Comparison of ENCODE assay signal across 11 mouse cellular contexts in genomic region chr11:3918738-3919137, GRCm38 (mm10). TPM values are rescaled to one million over a fixed set of nuclear protein-coding genes. Genes with fewer than 3 reads are reported as not detected.
DNase-seq lines count a peak whose midpoint lies in the region; ATAC-seq and TF ChIP-seq lines count a peak whose summit lies in the region.
"Had no signal": no experiment of that assay in that cellular context is flagged by ENCODE, and none has a peak within 500 bp of the region (broad histone marks: within the 10 kb centered on the region; RNA-seq: fewer than 3 reads in every experiment).

No protein-coding gene starts in this region.

- 48% methylated on average over 1 of the region's 1 CpGs for WGBS in forebrain, embryonic 14.5 days
- 42% methylated on average over 1 of the region's 1 CpGs for WGBS in forebrain, embryonic 16.5 days
- 48% methylated on average over 1 of the region's 1 CpGs for WGBS in liver, postnatal 0 days (ENCODE audit: insufficient replicate concordance)
- 39% methylated on average over 1 of the region's 1 CpGs for WGBS in liver, embryonic 12.5 days (ENCODE audit: insufficient replicate concordance)

- peak; percentile 51 for DNase-seq in forebrain, embryonic 14.5 days (ENCODE audit: low spot score)
- no peak for DNase-seq in liver, postnatal 0 days
- peak; percentile 45 for DNase-seq in R1 (ENCODE audit: low read depth, low spot score)
- peak; percentile 49 for DNase-seq in naive thymus-derived CD4-positive, alpha-beta T cell, adult 2 months (ENCODE audit: low read depth)
- no peak for DNase-seq in spleen, adult 12 weeks (ENCODE audit: low spot score)
- DNase-seq in gastrocnemius, postnatal 4 days (ENCODE audit: low spot score in 2 of 2): no peak

- no peak for ATAC-seq in forebrain, embryonic 14.5 days
- no peak for ATAC-seq in forebrain, embryonic 16.5 days
- ATAC-seq in liver, postnatal 0 days: no peak
- ATAC-seq in liver, embryonic 12.5 days: no peak

- H3K9me3 ChIP-seq in forebrain, embryonic 14.5 days (replicated peaks; ENCODE audit: control insufficient read depth, low read length): no peaks in the 10 kb centered on the region
- H3K9me3 ChIP-seq in forebrain, embryonic 16.5 days (ENCODE audit: control insufficient read depth, low read length): no peaks in the 10 kb centered on the region
- no peaks in the 10 kb centered on the region for H3K9me3 ChIP-seq in liver, postnatal 0 days (ENCODE audit: low read length)
- H3K9me3 ChIP-seq in liver, embryonic 12.5 days (replicated peaks): no peaks in the 10 kb centered on the region
- H3K9me3 ChIP-seq: liver, embryonic 15.5 days; neural tube, embryonic 13.5 days had no signal

- H3K4me2 ChIP-seq in forebrain, embryonic 14.5 days (ENCODE audit: low read length): no peak overlapping the region
- no peak overlapping the region for H3K4me2 ChIP-seq in forebrain, embryonic 16.5 days (ENCODE audit: low read length)
- no peak overlapping the region for H3K4me2 ChIP-seq in liver, postnatal 0 days (ENCODE audit: low read depth, low read length)
- no peak overlapping the region for H3K4me2 ChIP-seq in liver, embryonic 12.5 days
- H3K4me2 ChIP-seq: liver, embryonic 15.5 days; neural tube, embryonic 13.5 days had no signal

- no peaks in the 10 kb centered on the region for H3K27me3 ChIP-seq in forebrain, embryonic 14.5 days (replicated peaks; ENCODE audit: control insufficient read depth, insufficient read depth, low read length)
- H3K27me3 ChIP-seq in forebrain, embryonic 16.5 days (replicated peaks; ENCODE audit: control insufficient read depth, insufficient read depth, low read length): no peaks in the 10 kb centered on the region
- peaks cover 7% of the 10 kb centered on the region for H3K27me3 ChIP-seq in liver, postnatal 0 days (ENCODE audit: insufficient read depth, low read length)
- H3K27me3 ChIP-seq in liver, embryonic 12.5 days (replicated peaks): peaks cover 22% of the 10 kb centered on the region
- H3K27me3 ChIP-seq: neural tube, embryonic 13.5 days had no signal

- H3K36me3 ChIP-seq in forebrain, embryonic 14.5 days (ENCODE audit: control insufficient read depth, insufficient read depth, low read length): no peaks in the 10 kb centered on the region
- H3K36me3 ChIP-seq in forebrain, embryonic 16.5 days (ENCODE audit: control insufficient read depth, insufficient read depth): no peaks in the 10 kb centered on the region
- H3K36me3 ChIP-seq in liver, postnatal 0 days (replicated peaks; ENCODE audit: insufficient read depth, low read length): peaks cover 21% of the 10 kb centered on the region
- H3K36me3 ChIP-seq in liver, embryonic 12.5 days: 0 out of 2 replicates have a peak, but pooled peaks cover 6% of the 10 kb centered on the region

- no peak for TF ChIP-seq EP300 in liver, postnatal 0 days (IDR thresholded peaks at IDR 0.05; ENCODE audit: low read depth)

- H3K4me1 ChIP-seq in forebrain, embryonic 14.5 days (ENCODE audit: control insufficient read depth, insufficient read depth, low read length): no peaks in the 10 kb centered on the region
- H3K4me1 ChIP-seq in forebrain, embryonic 16.5 days (replicated peaks; ENCODE audit: control insufficient read depth, insufficient read depth, low read length): peaks cover 2% of the 10 kb centered on the region; the same call in 1 of the 2 replicates
- H3K4me1 ChIP-seq in liver, postnatal 0 days (ENCODE audit: insufficient read depth): peaks cover 7% of the 10 kb centered on the region
- H3K4me1 ChIP-seq in liver, embryonic 12.5 days: peaks cover 8% of the 10 kb centered on the region

- peak; percentile 56 for TF ChIP-seq CTCF in liver, postnatal 0 days (IDR thresholded peaks at IDR 0.05; ENCODE audit: low read depth)

- H3K27ac ChIP-seq in forebrain, embryonic 14.5 days (ENCODE audit: low read depth, low read length): no peak overlapping the region
- no peak overlapping the region for H3K27ac ChIP-seq in forebrain, embryonic 16.5 days (ENCODE audit: low read length)
- H3K27ac ChIP-seq in liver, postnatal 0 days (ENCODE audit: low read depth): no peak overlapping the region
- H3K27ac ChIP-seq in liver, embryonic 12.5 days: no peak overlapping the region
- H3K27ac ChIP-seq: liver, embryonic 15.5 days; neural tube, embryonic 13.5 days had no signal

- no peak overlapping the region for H3K9ac ChIP-seq in forebrain, embryonic 14.5 days (ENCODE audit: low read length)
- H3K9ac ChIP-seq in forebrain, embryonic 16.5 days (replicated peaks; ENCODE audit: low read depth, low read length): no peak overlapping the region
- no peak overlapping the region for H3K9ac ChIP-seq in liver, postnatal 0 days (replicated peaks)
- H3K9ac ChIP-seq in liver, embryonic 12.5 days: no peak overlapping the region
- H3K9ac ChIP-seq: liver, embryonic 15.5 days; neural tube, embryonic 13.5 days had no signal

- H3K4me3 ChIP-seq in forebrain, embryonic 14.5 days (ENCODE audit: low read depth, low read length): no peak overlapping the region
- no peak overlapping the region for H3K4me3 ChIP-seq in forebrain, embryonic 16.5 days (replicated peaks; ENCODE audit: low read length)
- no peak overlapping the region for H3K4me3 ChIP-seq in liver, postnatal 0 days (ENCODE audit: low read depth, low read length)
- H3K4me3 ChIP-seq in liver, embryonic 12.5 days: no peak overlapping the region
- H3K4me3 ChIP-seq: liver, embryonic 15.5 days; neural tube, embryonic 13.5 days had no signal

RNA-seq across cellular contexts. Expression of gene Slc35e4, which starts 4.3 kb away (rescaled TPM):
- polyA plus RNA-seq in forebrain, embryonic 14.5 days (2014; fragmentation: Nextera tagmentation; extraction: Ambion mirVana): 8.0 and 10.6 TPM in 2 replicates
- 11.7 and 14.6 TPM in 2 replicates for polyA plus RNA-seq in forebrain, embryonic 16.5 days (2015; fragmentation: Nextera tagmentation; extraction: Ambion mirVana)
- 0.43 and 0.46 TPM in 2 replicates for polyA plus RNA-seq in liver, postnatal 0 days (2015; fragmentation: Nextera tagmentation; extraction: Ambion mirVana)
- 0.86 and 1.2 TPM in 2 replicates for polyA plus RNA-seq in liver, embryonic 12.5 days (2016; fragmentation: Nextera tagmentation; extraction: Ambion mirVana)
- 10 to 100 TPM; 11.1 to 11.5 TPM for total RNA-seq in gastrocnemius, postnatal 4 days (2021)

RNA-seq across cellular contexts. Expression of gene Tcn2, which starts 13.2 kb away (rescaled TPM):
- 19.7 TPM in 2 replicates for polyA plus RNA-seq in forebrain, embryonic 14.5 days (2014; fragmentation: Nextera tagmentation; extraction: Ambion mirVana)
- polyA plus RNA-seq in forebrain, embryonic 16.5 days (2015; fragmentation: Nextera tagmentation; extraction: Ambion mirVana): 14.8 and 17.3 TPM in 2 replicates
- 55.5 and 61.3 TPM in 2 replicates for polyA plus RNA-seq in liver, postnatal 0 days (2015; fragmentation: Nextera tagmentation; extraction: Ambion mirVana)
- polyA plus RNA-seq in liver, embryonic 12.5 days (2016; fragmentation: Nextera tagmentation; extraction: Ambion mirVana): 14.0 and 14.5 TPM in 2 replicates
- total RNA-seq in gastrocnemius, postnatal 4 days (2021): 10 to 100 TPM; 25.2 to 32.3 TPM

RNA-seq across cellular contexts. Expression of gene Dusp18, which starts 23.7 kb away (rescaled TPM):
- 29.3 and 35.8 TPM in 2 replicates for polyA plus RNA-seq in forebrain, embryonic 14.5 days (2014; fragmentation: Nextera tagmentation; extraction: Ambion mirVana)
- 42.4 and 46.0 TPM in 2 replicates for polyA plus RNA-seq in forebrain, embryonic 16.5 days (2015; fragmentation: Nextera tagmentation; extraction: Ambion mirVana)
- 0.19 and 0.27 TPM in 2 replicates for polyA plus RNA-seq in liver, postnatal 0 days (2015; fragmentation: Nextera tagmentation; extraction: Ambion mirVana)
- 0.80 and 0.95 TPM in 2 replicates for polyA plus RNA-seq in liver, embryonic 12.5 days (2016; fragmentation: Nextera tagmentation; extraction: Ambion mirVana)
- total RNA-seq in gastrocnemius, postnatal 4 days (2021): 1 to 10 TPM; 4.3 to 4.7 TPM

RNA-seq across cellular contexts. Expression of gene 4921536K21Rik, which starts 23.8 kb away (rescaled TPM):
- 0.16 and 0.36 TPM in 2 replicates for polyA plus RNA-seq in forebrain, embryonic 14.5 days (2014; fragmentation: Nextera tagmentation; extraction: Ambion mirVana)
- 0.54 and 0.63 TPM in 2 replicates for polyA plus RNA-seq in forebrain, embryonic 16.5 days (2015; fragmentation: Nextera tagmentation; extraction: Ambion mirVana)
- not detected in 2 replicates for polyA plus RNA-seq in liver, postnatal 0 days (2015; fragmentation: Nextera tagmentation; extraction: Ambion mirVana)
- polyA plus RNA-seq in liver, embryonic 12.5 days (2016; fragmentation: Nextera tagmentation; extraction: Ambion mirVana): 0.05 TPM in 1 of 2 replicates, not detected in the other
- total RNA-seq in gastrocnemius, postnatal 4 days (2021): under 1 TPM; 0.17 to 0.21 TPM
- total RNA-seq: common myeloid progenitor, adult 5-6 weeks had no signal
- polyA plus RNA-seq: liver, embryonic 15.5 days had no signal

RNA-seq across cellular contexts. Expression of gene Pes1, which starts 45.0 kb away (rescaled TPM):
- 55.2 and 61.5 TPM in 2 replicates for polyA plus RNA-seq in forebrain, embryonic 14.5 days (2014; fragmentation: Nextera tagmentation; extraction: Ambion mirVana)
- 73.4 and 75.5 TPM in 2 replicates for polyA plus RNA-seq in forebrain, embryonic 16.5 days (2015; fragmentation: Nextera tagmentation; extraction: Ambion mirVana)
- 24.3 and 26.5 TPM in 2 replicates for polyA plus RNA-seq in liver, postnatal 0 days (2015; fragmentation: Nextera tagmentation; extraction: Ambion mirVana)
- polyA plus RNA-seq in liver, embryonic 12.5 days (2016; fragmentation: Nextera tagmentation; extraction: Ambion mirVana): 72.0 and 74.0 TPM in 2 replicates
- total RNA-seq in gastrocnemius, postnatal 4 days (2021): 10 to 100 TPM; 47.7 to 53.1 TPM

Comparison
In these comparisons a context has a peak if more than half of its experiments do, and no peak if none do; other contexts are left out.
1. DNase-seq: peak in forebrain, embryonic 14.5 days (single experiment), R1 (single experiment) and naive thymus-derived CD4-positive, alpha-beta T cell, adult 2 months (single experiment); none in liver, postnatal 0 days (single experiment), spleen, adult 12 weeks (single experiment) and gastrocnemius, postnatal 4 days (0 of 2).
2. RNA of gene Dusp18, which starts 23.7 kb away (polyA plus RNA-seq): 42.4 to 46.0 TPM in forebrain, embryonic 16.5 days and 29.3 to 35.8 TPM in forebrain, embryonic 14.5 days; 0.80 to 0.95 TPM in liver, embryonic 12.5 days and 0.19 to 0.27 TPM in liver, postnatal 0 days; every median in the first group is over 10 times any median in the second.